Mouse (Mus musculus) heart, postnatal 0 days (tissue): ENCODE results near the gene Nkx2-9.

Experiments used
- CTCF ChIP-seq: IDR thresholded peaks from 2 replicates; pipeline ENCODE4 v1.5.1; 2016; ENCODE audit warnings: antibody characterized with exemption, control low read depth, low read depth
- EP300 ChIP-seq: IDR thresholded peaks from 2 replicates; pipeline ENCODE4 v1.6.1; 2016; ENCODE audit warnings: antibody characterized with exemption, low read depth

DNA sequence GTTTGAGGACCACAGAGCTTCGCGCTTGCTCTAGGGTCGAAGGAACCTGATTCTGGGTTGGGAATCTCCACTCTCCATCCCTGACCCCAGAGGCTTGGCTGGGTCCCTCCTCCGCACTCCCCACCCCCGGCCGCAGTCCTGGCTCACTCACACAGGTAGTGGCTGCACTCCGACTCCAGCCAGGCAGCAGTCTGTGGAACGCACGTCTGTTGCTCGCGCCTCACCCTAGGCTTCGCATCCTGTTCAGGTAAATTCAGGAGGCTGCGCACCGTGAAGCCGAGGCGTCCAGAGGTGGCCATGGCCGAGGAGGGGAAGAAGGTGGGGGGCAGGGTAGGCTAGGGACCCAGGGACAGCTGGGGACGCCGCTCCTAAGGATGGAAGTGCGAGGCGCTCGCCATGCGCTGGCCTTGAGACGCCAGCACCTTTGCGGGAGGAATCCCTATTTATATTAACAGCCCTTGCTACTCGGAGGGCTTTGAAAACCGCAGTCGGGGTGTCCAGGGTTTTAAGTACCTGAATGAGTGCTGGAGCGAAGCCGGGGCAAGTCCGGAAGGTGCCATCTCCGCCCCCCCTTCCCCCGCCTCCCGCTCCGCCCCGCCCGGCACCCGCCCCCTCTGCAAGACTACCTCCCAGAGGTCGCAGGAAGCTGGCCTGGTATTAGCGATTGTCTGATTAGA is at the start of gene Nkx2-9:
- TF ChIP-seq EP300 (no peak), CTCF (no peak)
